Mouse (Mus musculus): ENCODE measurements around the gene Atf4.

Gene Atf4

GRCm38 (mm10) chr15:80278121-80278759 is 23.3 kb downstream of the Atf4 start:
- no peak for DNase-seq (ENCODE audit: extremely low read depth, insufficient read length, low spot score)

GRCm38 (mm10) chr15:80279053-80279452 is 24.1 kb downstream of the Atf4 start:
- no peak for DNase-seq (ENCODE audit: extremely low read depth, insufficient read length, low spot score)

- no peak for DNase-seq (ENCODE audit: extremely low read depth, insufficient read length, low spot score)
These were observed 25.7 kb downstream of the Atf4 start for GRCm38 (mm10) chr15:80280646-80281045.

- DNase-seq (ENCODE audit: extremely low read depth, insufficient read length, low spot score): no peak
These were observed 31.9 kb downstream of the Atf4 start, which contains the start of gene Cacna1i for GRCm38 (mm10) chr15:80286851-80287415. Cacna1i (plus strand) TSS chr15:80287238.

GRCm38 (mm10) chr15:80288036-80288435 is 33.1 kb downstream of the Atf4 start:
- no peak for DNase-seq (ENCODE audit: extremely low read depth, insufficient read length, low spot score)

- peak; percentile 43 for DNase-seq (ENCODE audit: extremely low read depth, insufficient read length, low spot score)
These were observed 34.5 kb downstream of the Atf4 start for GRCm38 (mm10) chr15:80289436-80289835.

- no peak for DNase-seq (ENCODE audit: extremely low read depth, insufficient read length, low spot score)
These were observed 42.2 kb downstream of the Atf4 start for GRCm38 (mm10) chr15:80297146-80297545.

- peak; percentile 62 for DNase-seq (ENCODE audit: extremely low read depth, insufficient read length, low spot score)
These were observed 48.8 kb downstream of the Atf4 start for GRCm38 (mm10) chr15:80303779-80304178.

- DNase-seq (ENCODE audit: extremely low read depth, insufficient read length, low spot score): no peak
These were observed 49.2 kb downstream of the Atf4 start for GRCm38 (mm10) chr15:80304188-80304587.

- no peak for DNase-seq (ENCODE audit: extremely low read depth, insufficient read length, low spot score)
These were observed 51.2 kb downstream of the Atf4 start for GRCm38 (mm10) chr15:80306146-80306545.
